Mouse (Mus musculus) kidney, adult 9 months (tissue): ENCODE results near the gene Clmp.

ENCODE experiments used
- DNase-seq: peaks from one replicate; pipeline ENCODE4 v3.0.0; 2022

Clmp gene

GRCm38 (mm10) chr9:40685801-40686420 lies at the start of gene Clmp:
Clmp (plus strand) TSS chr9:40685962.
- DNase-seq: no peak

GRCm38 (mm10) chr9:40636054-40636453 lies 49.7 kb upstream of the Clmp start:
- peak; percentile 77 for DNase-seq

- DNase-seq: no peak
These were observed 47.9 kb upstream of the Clmp start for GRCm38 (mm10) chr9:40637705-40638393.

- DNase-seq: peak; percentile 49
These were observed 47.2 kb upstream of the Clmp start for GRCm38 (mm10) chr9:40638394-40639049.

- no peak for DNase-seq
These were observed 46.1 kb upstream of the Clmp start for GRCm38 (mm10) chr9:40639536-40640187.

GRCm38 (mm10) chr9:40641318-40641717 lies 44.4 kb upstream of the Clmp start:
- no peak for DNase-seq

- peak; percentile 28 for DNase-seq
These were observed 43.1 kb upstream of the Clmp start for GRCm38 (mm10) chr9:40642470-40643220.

- DNase-seq: no peak
These were observed 36.3 kb upstream of the Clmp start for GRCm38 (mm10) chr9:40649444-40649843.

GRCm38 (mm10) chr9:40649983-40650382 lies 35.8 kb upstream of the Clmp start:
- DNase-seq: no peak

GRCm38 (mm10) chr9:40651239-40651859 lies 34.4 kb upstream of the Clmp start:
- DNase-seq: no peak

- no peak for DNase-seq
These were observed 33.0 kb upstream of the Clmp start for GRCm38 (mm10) chr9:40652757-40653156.

GRCm38 (mm10) chr9:40666190-40666803 lies 19.5 kb upstream of the Clmp start:
- DNase-seq: no peak

GRCm38 (mm10) chr9:40670313-40670712 lies 15.4 kb upstream of the Clmp start, which contains the start of gene Gm21915:
Gm21915 (plus strand) TSS chr9:40670613.
- no peak for DNase-seq

- DNase-seq: no peak
These were observed 14.3 kb upstream of the Clmp start for GRCm38 (mm10) chr9:40671323-40671930.

GRCm38 (mm10) chr9:40675203-40675958 lies 10.4 kb upstream of the Clmp start:
- no peak for DNase-seq

GRCm38 (mm10) chr9:40678653-40679052 lies 7.1 kb upstream of the Clmp start:
- no peak for DNase-seq

- no peak for DNase-seq
These were observed 698 bp downstream of the Clmp start for GRCm38 (mm10) chr9:40686421-40686899.

- DNase-seq: no peak
These were observed 1.3 kb downstream of the Clmp start for GRCm38 (mm10) chr9:40687053-40687452.

- DNase-seq: no peak
These were observed 1.8 kb downstream of the Clmp start for GRCm38 (mm10) chr9:40687553-40687952.

GRCm38 (mm10) chr9:40690511-40690910 lies 4.7 kb downstream of the Clmp start:
- no peak for DNase-seq
